Mouse (Mus musculus): ENCODE measurements at regions not wholly inside any gene's neighbourhood (a gene's known extent, or its start where the extent isn't known, plus 50 kb on each side); places are given as distances from the start of the nearest gene placed in this dataset.

GRCm38 (mm10) chr6:76330176-76330575, 167.4 kb downstream of the Gm9008 start:
- H3K4me1 ChIP-seq (ENCODE audit: control insufficient read depth, insufficient read depth, low read length) = no peaks in the 10 kb centered on the region
- H3K4me3 ChIP-seq (ENCODE audit: low read depth, low read length) = no peak overlapping the region
- H3K36me3 ChIP-seq (ENCODE audit: control insufficient read depth, insufficient read depth, low read length, poor library complexity, severe bottlenecking) = no peaks in the 10 kb centered on the region
- no peak overlapping the region for H3K9ac ChIP-seq (ENCODE audit: low read depth, poor library complexity, severe bottlenecking)
- no peak overlapping the region for H3K27ac ChIP-seq (ENCODE audit: insufficient read depth, low read length)
- H3K27me3 ChIP-seq (ENCODE audit: control insufficient read depth, insufficient read depth, low read length, poor library complexity, severe bottlenecking) = no peaks in the 10 kb centered on the region
- TF ChIP-seq POLR2A (IDR thresholded peaks at IDR 0.05; ENCODE audit: insufficient read depth, low read length) (no peak), CTCF (IDR thresholded peaks at IDR 0.05; ENCODE audit: low read depth, low read length) (no peak), EP300 (IDR thresholded peaks at IDR 0.05; ENCODE audit: insufficient read depth, low read depth, low read length) (no peak)
- H3K9me3 ChIP-seq (replicated peaks; ENCODE audit: control insufficient read depth, insufficient read depth, low read length, poor library complexity, severe bottlenecking) = no peaks in the 10 kb centered on the region
